Mouse (Mus musculus): ENCODE measurements around the gene Frmd5. TPM values are rescaled to one million over a fixed set of nuclear protein-coding genes. Genes with fewer than 3 reads are reported as not detected.
A peak's percentile ranks its signal among the peaks of the same experiment; 100 is the strongest.

Gene Frmd5
- polyA plus RNA-seq, 1 experiment from 2014 or later: 40.8 TPM

GRCm38 (mm10) chr2:121713567-121713966, 93.3 kb downstream of the Frmd5 start:
- H3K27ac ChIP-seq (replicated peaks in 1 of 2; ENCODE audit: control insufficient read depth in 1 of 2, insufficient read depth in 1 of 2, low read depth in 2 of 2, low read length in 2 of 2): no peak overlapping the region
- no peaks in the 10 kb centered on the region for H3K27me3 ChIP-seq (ENCODE audit: control insufficient read depth, insufficient read depth, low read length)
- WGBS: 43% methylated on average over 4 of the region's 4 CpGs
- no peaks in the 10 kb centered on the region for H3K36me3 ChIP-seq (ENCODE audit: control insufficient read depth, insufficient read depth, low read length)
- no peak overlapping the region for H3K4me3 ChIP-seq (ENCODE audit: control insufficient read depth in 1 of 2, insufficient read depth in 1 of 2, low read depth in 1 of 2, low read length in 2 of 2)
- peaks cover 7% of the 10 kb centered on the region for H3K9me3 ChIP-seq (ENCODE audit: control insufficient read depth, low read length)
- no peak overlapping the region for H3K9ac ChIP-seq (ENCODE audit: low read length)
- no peak overlapping the region for H3K4me2 ChIP-seq (ENCODE audit: low read length)
- ATAC-seq (ENCODE audit: insufficient number of reproducible peaks, insufficient read depth, low FRiP score, low read depth): no peak
- peaks cover 0 to 3% of the 10 kb centered on the region in 2 experiments; a peak in 1 of 4 replicates for H3K4me1 ChIP-seq (ENCODE audit: control insufficient read depth in 2 of 2, insufficient read depth in 2 of 2, low read length in 2 of 2)

- 21% methylated on average over 9 of the region's 9 CpGs for WGBS
- H3K4me1 ChIP-seq (ENCODE audit: control insufficient read depth in 2 of 2, insufficient read depth in 2 of 2, low read length in 2 of 2): peaks cover 0 to 3% of the 10 kb centered on the region in 2 experiments; a peak in 1 of 4 replicates
- peaks cover 7% of the 10 kb centered on the region for H3K9me3 ChIP-seq (ENCODE audit: control insufficient read depth, low read length)
- H3K27ac ChIP-seq (replicated peaks in 1 of 2; ENCODE audit: control insufficient read depth in 1 of 2, insufficient read depth in 1 of 2, low read depth in 2 of 2, low read length in 2 of 2): no peak overlapping the region
- no peak for ATAC-seq (ENCODE audit: insufficient number of reproducible peaks, insufficient read depth, low FRiP score, low read depth)
- no peak overlapping the region for H3K4me3 ChIP-seq (ENCODE audit: control insufficient read depth in 1 of 2, insufficient read depth in 1 of 2, low read depth in 1 of 2, low read length in 2 of 2)
- no peaks in the 10 kb centered on the region for H3K27me3 ChIP-seq (ENCODE audit: control insufficient read depth, insufficient read depth, low read length)
- no peak overlapping the region for H3K9ac ChIP-seq (ENCODE audit: low read length)
- H3K36me3 ChIP-seq (ENCODE audit: control insufficient read depth, insufficient read depth, low read length): no peaks in the 10 kb centered on the region
- peak overlapping the region; percentile 16; the same call in 1 of the 2 replicates for H3K4me2 ChIP-seq (ENCODE audit: low read length)
These were observed 95.0 kb downstream of the Frmd5 start for GRCm38 (mm10) chr2:121711748-121712384.

- ATAC-seq (ENCODE audit: insufficient number of reproducible peaks, insufficient read depth, low FRiP score, low read depth): no peak
- H3K9me3 ChIP-seq (ENCODE audit: control insufficient read depth, low read length): no peaks in the 10 kb centered on the region
- H3K9ac ChIP-seq (ENCODE audit: low read length): no peak overlapping the region
- no peak overlapping the region for H3K27ac ChIP-seq (replicated peaks in 1 of 2; ENCODE audit: control insufficient read depth in 1 of 2, insufficient read depth in 1 of 2, low read depth in 2 of 2, low read length in 2 of 2)
- no peak overlapping the region for H3K4me3 ChIP-seq (ENCODE audit: control insufficient read depth in 1 of 2, insufficient read depth in 1 of 2, low read depth in 1 of 2, low read length in 2 of 2)
- no peak overlapping the region for H3K4me2 ChIP-seq (ENCODE audit: low read length)
- H3K4me1 ChIP-seq (ENCODE audit: control insufficient read depth in 2 of 2, insufficient read depth in 2 of 2, low read length in 2 of 2): peaks cover 0 to 3% of the 10 kb centered on the region in 2 experiments; a peak in 1 of 4 replicates
- no peaks in the 10 kb centered on the region for H3K36me3 ChIP-seq (ENCODE audit: control insufficient read depth, insufficient read depth, low read length)
- no peaks in the 10 kb centered on the region for H3K27me3 ChIP-seq (ENCODE audit: control insufficient read depth, insufficient read depth, low read length)
- WGBS: 71% methylated on average over 4 of the region's 4 CpGs
These were observed 97.8 kb downstream of the Frmd5 start for GRCm38 (mm10) chr2:121709096-121709495.

GRCm38 (mm10) chr2:121707461-121707860, 99.4 kb downstream of the Frmd5 start:
- Histone ChIP-seq H3K9me3 (ENCODE audit: control insufficient read depth, low read length) (no peaks in the 10 kb centered on the region), H3K36me3 (ENCODE audit: control insufficient read depth, insufficient read depth, low read length) (no peaks in the 10 kb centered on the region), H3K27ac (replicated peaks in 1 of 2; ENCODE audit: control insufficient read depth in 1 of 2, insufficient read depth in 1 of 2, low read depth in 2 of 2, low read length in 2 of 2) (no peak overlapping the region), H3K4me1 (ENCODE audit: control insufficient read depth in 2 of 2, insufficient read depth in 2 of 2, low read length in 2 of 2) (peaks cover 0 to 3% of the 10 kb centered on the region in 2 experiments; a peak in 1 of 4 replicates), H3K4me3 (ENCODE audit: control insufficient read depth in 1 of 2, insufficient read depth in 1 of 2, low read depth in 1 of 2, low read length in 2 of 2) (no peak overlapping the region), H3K4me2 (ENCODE audit: low read length) (no peak overlapping the region), H3K27me3 (ENCODE audit: control insufficient read depth, insufficient read depth, low read length) (no peaks in the 10 kb centered on the region), H3K9ac (ENCODE audit: low read length) (no peak overlapping the region)
- no peak for ATAC-seq (ENCODE audit: insufficient number of reproducible peaks, insufficient read depth, low FRiP score, low read depth)
- 80% methylated on average over 5 of the region's 5 CpGs for WGBS

- Histone ChIP-seq H3K27ac (replicated peaks in 1 of 2; ENCODE audit: control insufficient read depth in 1 of 2, insufficient read depth in 1 of 2, low read depth in 2 of 2, low read length in 2 of 2) (no peak overlapping the region), H3K36me3 (ENCODE audit: control insufficient read depth, insufficient read depth, low read length) (no peaks in the 10 kb centered on the region), H3K4me3 (ENCODE audit: control insufficient read depth in 1 of 2, insufficient read depth in 1 of 2, low read depth in 1 of 2, low read length in 2 of 2) (no peak overlapping the region), H3K4me2 (ENCODE audit: low read length) (no peak overlapping the region), H3K9me3 (ENCODE audit: control insufficient read depth, low read length) (no peaks in the 10 kb centered on the region), H3K27me3 (ENCODE audit: control insufficient read depth, insufficient read depth, low read length) (no peaks in the 10 kb centered on the region), H3K4me1 (ENCODE audit: control insufficient read depth in 2 of 2, insufficient read depth in 2 of 2, low read length in 2 of 2) (peaks cover 0 to 3% of the 10 kb centered on the region in 2 experiments; a peak in 2 of 4 replicates), H3K9ac (ENCODE audit: low read length) (no peak overlapping the region)
- 53% methylated on average over 2 of the region's 2 CpGs for WGBS
- no peak for ATAC-seq (ENCODE audit: insufficient number of reproducible peaks, insufficient read depth, low FRiP score, low read depth)
These were observed 101.1 kb downstream of the Frmd5 start for GRCm38 (mm10) chr2:121705756-121706155.

GRCm38 (mm10) chr2:121699331-121699730, 107.6 kb downstream of the Frmd5 start:
- Histone ChIP-seq H3K36me3 (ENCODE audit: control insufficient read depth, insufficient read depth, low read length) (no peaks in the 10 kb centered on the region), H3K4me2 (ENCODE audit: low read length) (no peak overlapping the region), H3K4me1 (ENCODE audit: control insufficient read depth in 2 of 2, insufficient read depth in 2 of 2, low read length in 2 of 2) (peaks cover 0 to 4% of the 10 kb centered on the region in 2 experiments; a peak in 2 of 4 replicates), H3K4me3 (ENCODE audit: control insufficient read depth in 1 of 2, insufficient read depth in 1 of 2, low read depth in 1 of 2, low read length in 2 of 2) (no peak overlapping the region), H3K27me3 (ENCODE audit: control insufficient read depth, insufficient read depth, low read length) (no peaks in the 10 kb centered on the region), H3K9ac (ENCODE audit: low read length) (no peak overlapping the region), H3K9me3 (ENCODE audit: control insufficient read depth, low read length) (no peaks in the 10 kb centered on the region), H3K27ac (replicated peaks in 1 of 2; ENCODE audit: control insufficient read depth in 1 of 2, insufficient read depth in 1 of 2, low read depth in 2 of 2, low read length in 2 of 2) (no peak overlapping the region)
- 59% methylated on average over 6 of the region's 6 CpGs for WGBS
- no peak for ATAC-seq (ENCODE audit: insufficient number of reproducible peaks, insufficient read depth, low FRiP score, low read depth)

GRCm38 (mm10) chr2:121695436-121695835, 111.5 kb downstream of the Frmd5 start:
- H3K27ac ChIP-seq (replicated peaks in 1 of 2; ENCODE audit: control insufficient read depth in 1 of 2, insufficient read depth in 1 of 2, low read depth in 2 of 2, low read length in 2 of 2): no peak overlapping the region
- ATAC-seq (ENCODE audit: insufficient number of reproducible peaks, insufficient read depth, low FRiP score, low read depth): no peak
- H3K4me3 ChIP-seq (ENCODE audit: control insufficient read depth in 1 of 2, insufficient read depth in 1 of 2, low read depth in 1 of 2, low read length in 2 of 2): no peak overlapping the region
- no peak overlapping the region for H3K4me2 ChIP-seq (ENCODE audit: low read length)
- 76% methylated on average over 10 of the region's 10 CpGs for WGBS
- no peak overlapping the region for H3K9ac ChIP-seq (ENCODE audit: low read length)
- no peaks in the 10 kb centered on the region for H3K36me3 ChIP-seq (ENCODE audit: control insufficient read depth, insufficient read depth, low read length)
- H3K4me1 ChIP-seq (ENCODE audit: control insufficient read depth in 2 of 2, insufficient read depth in 2 of 2, low read length in 2 of 2): peaks cover 0 to 12% of the 10 kb centered on the region in 2 experiments; a peak in 1 of 4 replicates
- H3K9me3 ChIP-seq (ENCODE audit: control insufficient read depth, low read length): no peaks in the 10 kb centered on the region
- no peaks in the 10 kb centered on the region for H3K27me3 ChIP-seq (ENCODE audit: control insufficient read depth, insufficient read depth, low read length)

GRCm38 (mm10) chr2:121688107-121688506, 118.8 kb downstream of the Frmd5 start:
- 88% methylated on average over 2 of the region's 2 CpGs for WGBS
- ATAC-seq (ENCODE audit: insufficient number of reproducible peaks, insufficient read depth, low FRiP score, low read depth): no peak
- Histone ChIP-seq H3K9me3 (ENCODE audit: control insufficient read depth, low read length) (no peaks in the 10 kb centered on the region), H3K4me2 (ENCODE audit: low read length) (no peak overlapping the region), H3K27me3 (ENCODE audit: control insufficient read depth, insufficient read depth, low read length) (no peaks in the 10 kb centered on the region), H3K4me3 (ENCODE audit: control insufficient read depth in 1 of 2, insufficient read depth in 1 of 2, low read depth in 1 of 2, low read length in 2 of 2) (no peak overlapping the region), H3K36me3 (ENCODE audit: control insufficient read depth, insufficient read depth, low read length) (no peaks in the 10 kb centered on the region), H3K27ac (replicated peaks in 1 of 2; ENCODE audit: control insufficient read depth in 1 of 2, insufficient read depth in 1 of 2, low read depth in 2 of 2, low read length in 2 of 2) (no peak overlapping the region), H3K9ac (ENCODE audit: low read length) (no peak overlapping the region), H3K4me1 (ENCODE audit: control insufficient read depth in 2 of 2, insufficient read depth in 2 of 2, low read length in 2 of 2) (peaks cover 0 to 12% of the 10 kb centered on the region in 2 experiments; a peak in 1 of 4 replicates)

Data from heart, embryonic 14.5 days (tissue).